Mouse (Mus musculus) limb, embryonic 15.5 days (tissue): Measurements from ENCODE around the gene Tubgcp4. TPM values are rescaled to one million over a fixed set of nuclear protein-coding genes. Genes with fewer than 3 reads are reported as not detected.
"Not testable (repeated sequence)": the region's sequence is repeated elsewhere in the genome, so short reads cannot be mapped to it uniquely, and the experiment has no call there.

Experiments used
- ATAC-seq: fragments of 200-750 bp; cut with Nextera tagmentation; 2 replicates; pipeline ENCODE4 v1.8.0; 2017; ENCODE audit warnings: low read depth, moderate TSS enrichment; ENCODE audit not compliant: insufficient number of reproducible peaks, low FRiP score, low TSS enrichment
- H3K27ac ChIP-seq: fragments of 300-500 bp; sonication (generic); 2 replicates; pipeline ENCODE4 v1.5.1; 2015; ENCODE audit warnings: moderate library complexity, mild to moderate bottlenecking, inconsistent platforms
- H3K27me3 ChIP-seq: fragments of 300-500 bp; sonication (generic); 2 replicates; pipeline ENCODE4 v1.6.1; 2015; ENCODE audit warnings: inconsistent platforms
- H3K36me3 ChIP-seq: fragments of 300-500 bp; sonication (generic); 2 replicates; pipeline ENCODE4 v1.6.1; 2015; ENCODE audit warnings: inconsistent platforms
- H3K4me1 ChIP-seq: fragments of 300-500 bp; sonication (generic); 2 replicates; pipeline ENCODE4 v1.6.1; 2015; ENCODE audit warnings: inconsistent platforms
- H3K4me2 ChIP-seq: fragments of 300-500 bp; sonication (generic); 2 replicates; pipeline ENCODE4 v1.6.1; 2015; ENCODE audit warnings: mild to moderate bottlenecking, inconsistent platforms
- H3K4me3 ChIP-seq: fragments of 300-500 bp; sonication (generic); 2 replicates; pipeline ENCODE4 v1.5.1; 2015; ENCODE audit warnings: mild to moderate bottlenecking, inconsistent platforms
- H3K9ac ChIP-seq: fragments of 300-500 bp; sonication (generic); 2 replicates; pipeline ENCODE4 v1.6.1; 2015; ENCODE audit warnings: inconsistent platforms
- H3K9me3 ChIP-seq: fragments of 300-500 bp; sonication (generic); 2 replicates; pipeline ENCODE4 v1.6.1; 2016; ENCODE audit warnings: inconsistent platforms
- WGBS: fragments of 180-500 bp; shearing (Covaris S2); methylation state at CpG from one replicate; pipeline ENCODE4 v1.1.7; 2015; 5-methylcytosine and 5-hydroxymethylcytosine counted together
- polyA plus RNA-seq: library from polyadenylated mRNA; unstranded; fragments of >200 nt; fragmentation: Nextera tagmentation; extraction: Ambion mirVana; gene quantifications from 2 replicates; pipeline ENCODE4 v1.2.1, GENCODE M21; 2015

Gene Tubgcp4
- 48.7 and 48.9 TPM in 2 replicates for polyA plus RNA-seq

DNA sequence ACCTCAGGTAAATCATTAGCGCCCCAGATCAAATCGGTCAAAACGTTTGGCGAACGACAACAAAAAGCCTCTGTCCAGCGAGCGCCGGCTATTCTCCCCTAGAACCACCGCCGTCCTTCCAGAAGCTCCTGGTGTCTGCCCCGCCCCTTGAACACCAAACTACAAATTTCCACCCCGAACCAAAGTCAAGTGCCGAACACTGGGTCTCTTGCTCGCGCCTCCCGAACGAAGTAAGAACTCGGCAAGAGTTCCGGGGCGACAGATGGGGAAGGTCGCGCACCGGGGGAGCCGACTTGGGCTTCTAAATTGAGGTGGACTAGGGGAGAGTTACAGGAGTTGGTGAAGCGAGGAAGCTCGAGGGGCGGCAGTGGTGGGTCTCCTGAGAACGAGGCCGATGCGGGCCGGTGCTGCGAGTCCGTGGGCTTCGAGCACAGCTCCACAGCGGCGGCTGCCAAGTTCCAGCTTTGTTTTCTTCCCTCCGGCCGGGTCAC is at the start of gene Tubgcp4:
Tubgcp4 (plus strand) TSS at position 174 of the 491 bp plus-strand sequence.
- H3K4me2 ChIP-seq, result peak within 1 kb of the TSS; percentile 72
- H3K27me3 ChIP-seq, result no peaks in the 10 kb centered on the region
- peak within 1 kb of the TSS; percentile 72 for H3K9ac ChIP-seq
- H3K4me3 ChIP-seq, result peak within 1 kb of the TSS; percentile 86
- peaks cover 16% of the 10 kb centered on the region for H3K4me1 ChIP-seq
- H3K9me3 ChIP-seq, result no peaks in the 10 kb centered on the region
- under 1% methylated on average over 35 of the region's 38 CpGs for WGBS
- peaks cover 25% of the 10 kb centered on the region for H3K36me3 ChIP-seq
- 0 out of 2 replicates have a peak, but pooled peaks have one; percentile 30 for ATAC-seq
- H3K27ac ChIP-seq, result peak within 1 kb of the TSS; percentile 89

DNA sequence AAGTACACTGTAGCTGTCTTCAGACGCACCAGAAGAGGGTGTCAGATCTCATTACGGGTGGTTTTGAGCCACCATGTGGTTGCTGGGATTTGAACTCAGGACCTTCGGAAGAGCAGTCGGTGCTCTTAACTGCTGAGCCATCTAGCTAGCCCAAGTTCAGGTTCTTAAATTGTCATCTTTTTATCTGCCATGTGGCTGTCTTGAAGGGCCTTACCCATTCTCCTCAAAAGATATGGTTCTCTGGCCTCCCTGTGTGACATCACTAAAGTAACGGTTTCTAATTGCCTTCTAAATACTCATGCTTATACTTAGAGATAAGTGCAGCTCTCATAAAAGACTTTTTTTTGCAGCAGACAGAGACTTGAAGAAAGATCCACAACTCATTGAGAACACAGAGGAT is 44.2 kb upstream of the Tubgcp4 start:
- ATAC-seq, result not testable (repeated sequence)
- WGBS, result 90% methylated on average over 5 of the region's 5 CpGs

DNA sequence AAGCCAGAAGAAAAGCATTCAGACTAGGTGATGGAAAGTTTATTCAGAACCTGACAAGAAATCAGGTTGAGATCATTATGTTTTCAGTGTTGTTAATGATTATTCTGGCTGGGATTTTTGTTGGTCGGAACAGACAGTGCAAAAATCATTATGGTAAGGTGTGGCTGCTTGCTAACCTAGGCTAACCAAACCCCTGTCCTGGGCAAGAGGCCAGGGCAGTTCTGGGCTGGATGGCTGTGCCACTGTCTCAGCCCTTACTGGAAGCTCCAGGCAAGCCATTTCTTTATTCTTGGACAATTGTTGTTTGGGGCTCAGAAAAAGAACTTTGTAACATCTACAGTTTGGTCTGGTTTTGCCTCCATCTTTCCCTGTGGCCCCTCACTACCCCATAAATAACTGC is 42.9 kb upstream of the Tubgcp4 start:
- Histone ChIP-seq H3K27ac (no peak overlapping the region), H3K4me2 (no peak overlapping the region), H3K9ac (no peak overlapping the region), H3K36me3 (no peaks in the 10 kb centered on the region), H3K9me3 (no peaks in the 10 kb centered on the region), H3K4me1 (no peaks in the 10 kb centered on the region), H3K4me3 (no peak overlapping the region), H3K27me3 (no peaks in the 10 kb centered on the region)
- 70% methylated on average over 1 of the region's 1 CpGs for WGBS
- ATAC-seq, result no peak

More for the DNA sequence above, 44.2 kb upstream of the Tubgcp4 start:
- H3K9ac ChIP-seq, H3K27ac ChIP-seq, H3K36me3 ChIP-seq, H3K4me2 ChIP-seq, H3K4me1 ChIP-seq, H3K9me3 ChIP-seq, H3K27me3 ChIP-seq, H3K4me3 ChIP-seq: not testable (repeated sequence)

DNA sequence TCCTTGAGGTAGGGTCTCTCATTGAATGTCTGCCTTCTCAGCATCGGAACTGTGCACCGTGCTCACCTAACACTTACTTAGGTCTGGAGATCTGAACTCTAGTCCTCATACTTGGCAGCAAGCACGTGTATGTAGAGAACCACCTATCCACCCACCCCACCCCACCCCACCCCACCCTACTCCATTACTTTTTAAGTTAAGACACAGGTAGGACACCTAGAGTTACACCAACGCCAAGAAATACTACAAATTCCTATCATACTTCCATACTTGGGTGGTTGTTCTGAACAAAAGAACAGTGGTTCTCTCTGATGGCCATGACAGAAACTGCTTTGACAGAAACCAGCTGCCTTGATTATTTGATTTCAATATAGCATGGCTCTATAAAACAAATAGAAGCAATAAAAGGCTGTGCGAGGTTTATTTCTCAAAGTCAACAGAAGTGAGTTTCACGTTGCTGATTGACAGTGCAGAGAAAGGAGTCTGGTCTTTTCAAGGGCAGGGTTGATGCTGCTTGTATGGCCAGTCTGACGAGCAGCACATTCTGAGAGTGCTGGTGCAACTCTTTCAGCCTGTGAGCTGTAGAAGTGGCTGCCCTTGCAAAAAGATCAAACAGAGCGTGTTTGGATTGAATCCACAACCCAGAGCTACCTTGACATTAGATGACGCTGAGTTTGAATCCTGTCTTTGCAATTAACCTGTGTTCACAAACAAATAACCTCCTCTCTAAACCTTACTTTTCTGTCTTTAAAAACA is 41.4 kb upstream of the Tubgcp4 start:
- no peak for ATAC-seq
- WGBS, result 56% methylated on average over 9 of the region's 9 CpGs
- Histone ChIP-seq H3K36me3 (no peaks in the 10 kb centered on the region), H3K9ac (no peak overlapping the region), H3K27me3 (no peaks in the 10 kb centered on the region), H3K27ac (no peak overlapping the region), H3K9me3 (no peaks in the 10 kb centered on the region), H3K4me2 (no peak overlapping the region), H3K4me3 (no peak overlapping the region), H3K4me1 (no peaks in the 10 kb centered on the region)

DNA sequence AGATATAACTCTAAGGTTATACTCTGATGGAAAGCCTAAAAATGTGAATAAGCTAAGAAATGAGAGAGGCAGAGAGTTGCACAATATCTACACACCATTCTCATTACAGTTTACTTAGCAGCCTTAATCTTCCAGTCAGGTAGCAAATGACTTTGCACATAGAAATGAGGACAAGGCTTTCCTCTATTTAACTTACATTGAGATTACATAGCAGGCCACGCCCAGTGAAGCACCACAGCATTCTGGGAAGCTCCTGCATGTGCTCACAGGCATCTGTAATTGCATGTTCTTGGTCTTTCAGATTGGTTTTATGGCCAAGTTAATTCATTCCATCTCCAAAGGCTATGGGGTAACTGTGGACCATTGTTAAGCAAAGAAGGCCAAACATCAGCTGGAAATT is 37.6 kb upstream of the Tubgcp4 start:
- 65% methylated on average over 1 of the region's 1 CpGs for WGBS
- Histone ChIP-seq H3K4me3 (no peak overlapping the region), H3K36me3 (peaks cover 5% of the 10 kb centered on the region; the same call in 1 of the 2 replicates), H3K4me1 (no peaks in the 10 kb centered on the region), H3K27ac (no peak overlapping the region), H3K9me3 (no peaks in the 10 kb centered on the region), H3K9ac (no peak overlapping the region), H3K4me2 (no peak overlapping the region), H3K27me3 (no peaks in the 10 kb centered on the region)
- no peak for ATAC-seq

DNA sequence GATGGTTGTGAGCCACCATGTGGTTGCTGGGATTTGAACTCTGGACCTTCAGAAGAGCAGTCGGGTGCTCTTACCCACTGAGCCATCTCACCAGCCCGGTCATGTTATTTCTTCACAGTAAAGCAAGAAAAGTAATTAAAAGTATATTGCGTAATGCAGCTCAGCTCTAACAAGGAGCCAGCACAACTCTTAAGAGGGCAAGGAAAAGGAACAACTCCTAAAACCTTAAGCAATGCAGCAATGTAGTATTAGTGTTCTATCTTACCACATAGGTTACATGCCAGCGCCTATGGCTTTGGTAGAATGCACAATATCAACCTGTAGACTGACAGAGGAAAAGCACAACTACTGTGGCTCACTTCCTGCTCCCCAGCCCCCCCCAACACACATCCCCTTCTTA is 33.1 kb upstream of the Tubgcp4 start:
- H3K4me3 ChIP-seq, result no peak overlapping the region
- H3K27me3 ChIP-seq, result no peaks in the 10 kb centered on the region
- H3K9me3 ChIP-seq, result no peaks in the 10 kb centered on the region
- H3K4me1 ChIP-seq, result peaks cover 26% of the 10 kb centered on the region
- 90% methylated on average over 4 of the region's 4 CpGs for WGBS
- no peak for ATAC-seq
- H3K4me2 ChIP-seq, result no peak overlapping the region
- H3K36me3 ChIP-seq, result peaks cover 15% of the 10 kb centered on the region; the same call in 1 of the 2 replicates
- no peak overlapping the region for H3K9ac ChIP-seq
- no peak overlapping the region for H3K27ac ChIP-seq

DNA sequence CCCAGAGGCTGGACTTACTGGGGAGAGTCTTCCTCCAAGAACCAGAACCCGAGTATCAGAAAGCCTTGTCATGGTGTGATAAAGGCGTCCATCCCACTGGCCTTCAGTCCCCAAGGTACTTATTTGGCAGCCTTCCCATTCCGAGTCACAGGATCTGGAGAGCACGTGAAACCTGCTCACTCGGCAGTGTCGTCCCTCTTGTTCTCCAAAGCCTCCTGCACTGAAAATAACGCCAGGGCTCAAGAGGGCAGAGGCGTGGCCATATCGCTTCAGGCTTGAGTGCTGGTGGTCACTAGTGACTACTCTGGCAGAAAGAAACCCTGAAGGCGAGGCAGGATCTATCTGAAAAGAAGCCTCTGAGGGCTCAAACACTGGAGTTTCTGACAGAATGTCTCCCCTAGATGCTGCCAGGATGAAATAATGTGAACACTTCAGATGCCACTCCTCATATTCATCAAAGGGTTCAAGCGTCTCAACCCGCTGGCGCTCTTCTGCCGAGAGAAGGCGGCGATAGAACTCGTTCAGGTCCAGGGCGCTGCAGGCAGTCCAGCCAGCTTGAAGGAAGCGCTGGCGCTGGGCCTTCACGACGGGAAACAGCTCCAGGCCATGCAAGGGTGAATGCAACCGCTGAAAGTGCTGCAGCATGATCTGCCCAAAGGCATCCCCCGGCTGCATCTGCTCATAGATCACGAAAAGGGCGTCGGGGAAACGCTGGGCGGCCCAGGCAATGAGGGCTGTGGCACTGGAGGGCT is 31.0 kb upstream of the Tubgcp4 start:
- peak overlapping the region; percentile 83 for H3K9ac ChIP-seq
- no peaks in the 10 kb centered on the region for H3K27me3 ChIP-seq
- peak overlapping the region; percentile 81 for H3K4me2 ChIP-seq
- H3K4me1 ChIP-seq, result peaks cover 26% of the 10 kb centered on the region
- H3K9me3 ChIP-seq, result no peaks in the 10 kb centered on the region
- peak overlapping the region; percentile 70 for H3K4me3 ChIP-seq
- H3K27ac ChIP-seq, result peak overlapping the region; percentile 100
- H3K36me3 ChIP-seq, result peaks cover 24% of the 10 kb centered on the region
- 48% methylated on average over 29 of the region's 29 CpGs for whole genome bisulfite sequencing
- no peak for ATAC-seq

DNA sequence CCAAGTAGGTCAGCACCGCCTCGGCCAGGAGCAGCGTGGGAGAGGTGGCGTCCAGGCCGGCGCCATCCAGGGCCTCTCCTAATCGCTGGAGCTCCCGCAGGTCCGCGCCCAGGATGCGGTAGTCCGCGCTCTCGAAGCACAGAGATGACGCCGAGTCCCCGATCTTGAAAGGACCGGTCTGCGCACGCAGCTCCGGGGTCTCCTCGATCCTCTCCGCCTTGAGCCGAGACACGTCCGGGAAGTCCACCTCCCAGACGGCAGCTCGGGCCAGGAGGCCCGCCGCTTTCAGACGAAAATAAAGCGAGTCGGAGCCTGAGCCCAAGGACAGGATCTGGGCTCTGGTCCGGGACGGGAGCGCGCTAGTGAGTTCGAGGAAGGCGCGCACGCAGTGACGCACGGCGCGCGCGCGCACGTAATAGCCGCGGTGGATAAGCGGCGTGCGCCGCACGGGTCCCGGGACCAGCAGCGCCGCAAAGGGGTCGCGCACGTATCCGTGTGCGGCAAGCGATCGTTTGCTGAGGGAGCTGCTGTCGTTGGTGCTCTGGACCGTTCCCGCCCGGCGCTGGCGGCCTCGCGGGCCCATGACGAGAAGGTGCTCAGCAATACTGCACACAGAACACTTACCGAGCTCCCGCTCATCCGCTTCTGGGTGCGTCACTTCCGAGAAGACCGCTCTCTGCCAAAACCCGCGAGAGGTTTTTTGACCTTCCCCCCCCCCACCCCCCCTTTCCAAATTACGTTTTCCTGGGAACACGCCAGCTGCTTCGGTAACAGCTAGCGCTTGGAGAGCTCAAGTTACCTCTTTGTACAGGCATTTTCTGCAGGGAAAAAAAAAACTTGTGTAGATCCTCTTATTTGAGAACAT is 30.2 kb upstream of the Tubgcp4 start, which contains the start of the genes Adal and Lcmt2:
Adal (plus strand) TSS at position 411 of the 865 bp plus-strand sequence.
Lcmt2 (minus strand) TSS at position 636 of the 865 bp plus-strand sequence.
- peak; percentile 91 for ATAC-seq
- H3K36me3 ChIP-seq, result peaks cover 31% of the 10 kb centered on the region
- no peaks in the 10 kb centered on the region for H3K9me3 ChIP-seq
- under 1% methylated on average over 86 of the region's 87 CpGs for WGBS
- H3K4me1 ChIP-seq, result peaks cover 26% of the 10 kb centered on the region
- peak within 1 kb of the TSS; percentile 81 for H3K4me2 ChIP-seq
- peak within 1 kb of the TSS; percentile 83 for H3K9ac ChIP-seq
- peak within 1 kb of the TSS; percentile 100 for H3K27ac ChIP-seq
- no peaks in the 10 kb centered on the region for H3K27me3 ChIP-seq
- H3K4me3 ChIP-seq, result peak within 1 kb of the TSS; percentile 70

DNA sequence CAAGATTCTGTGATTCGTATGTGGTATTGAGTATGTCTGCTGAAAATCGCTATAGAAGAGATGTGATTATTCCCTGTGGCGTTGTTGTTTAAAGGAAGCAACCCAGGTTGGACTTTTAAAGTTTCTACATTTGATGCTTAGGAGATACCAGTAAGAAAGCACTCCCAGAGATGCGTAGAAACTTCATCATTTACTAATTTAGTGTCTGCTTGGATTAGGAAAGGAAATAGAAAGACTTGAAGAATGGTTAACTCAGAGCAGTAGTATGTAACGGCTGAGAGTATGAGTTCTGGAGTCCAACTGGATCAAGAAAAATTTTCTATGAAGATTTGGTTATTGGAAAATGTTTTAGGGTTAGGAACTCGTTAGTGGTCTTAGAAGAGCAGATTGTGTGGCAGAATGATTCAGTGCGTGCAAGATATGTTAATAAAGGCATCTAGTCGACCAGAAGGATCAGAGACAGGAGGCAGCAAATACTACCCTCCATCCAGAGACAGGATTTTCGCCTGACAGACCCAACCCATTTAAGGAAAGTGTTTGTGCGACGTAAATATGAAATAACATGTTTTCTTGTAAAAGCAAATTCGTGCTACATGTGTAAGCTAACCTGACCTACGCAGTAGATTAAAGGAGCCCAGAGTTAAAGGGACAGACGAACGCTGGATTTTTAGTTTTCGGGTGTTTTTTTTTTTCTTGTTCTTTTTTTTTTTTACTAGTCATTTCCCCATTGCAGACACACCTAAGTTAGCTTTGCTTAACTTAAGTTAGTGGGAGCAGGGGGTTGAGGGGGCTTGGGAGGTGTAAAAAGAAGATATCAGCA is 29.0 kb upstream of the Tubgcp4 start:
- peak overlapping the region; percentile 70 for H3K4me3 ChIP-seq
- no peaks in the 10 kb centered on the region for H3K9me3 ChIP-seq
- ATAC-seq, result no peak
- H3K4me2 ChIP-seq, result peak overlapping the region; percentile 81
- H3K4me1 ChIP-seq, result peaks cover 26% of the 10 kb centered on the region
- peak overlapping the region; percentile 100 for H3K27ac ChIP-seq
- H3K27me3 ChIP-seq, result no peaks in the 10 kb centered on the region
- WGBS, result 63% methylated on average over 16 of the region's 16 CpGs
- peaks cover 36% of the 10 kb centered on the region for H3K36me3 ChIP-seq
- H3K9ac ChIP-seq, result peak overlapping the region; percentile 83; the same call in 1 of the 2 replicates

DNA sequence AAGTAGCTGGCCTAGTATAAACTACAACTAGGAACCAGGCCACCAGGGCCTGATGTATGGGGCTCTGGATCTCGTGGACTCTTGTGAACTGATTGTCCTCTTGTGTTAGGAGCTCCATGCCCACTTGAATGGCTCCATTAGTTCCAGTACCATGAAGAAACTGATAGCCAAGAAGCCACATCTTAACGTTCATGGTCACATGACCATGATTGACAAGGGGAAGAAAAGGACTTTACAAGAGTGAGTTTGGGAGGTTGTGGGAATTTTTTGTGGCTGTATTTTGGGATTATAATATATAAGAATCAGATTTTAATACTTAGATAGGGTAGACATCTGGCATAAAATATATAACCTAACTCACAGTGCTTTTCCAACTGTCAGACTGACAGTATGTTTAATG is 28.0 kb upstream of the Tubgcp4 start:
- Histone ChIP-seq H3K4me2 (no peak overlapping the region), H3K27ac (no peak overlapping the region), H3K4me1 (peaks cover 26% of the 10 kb centered on the region), H3K36me3 (peaks cover 42% of the 10 kb centered on the region), H3K9ac (no peak overlapping the region), H3K9me3 (no peaks in the 10 kb centered on the region), H3K4me3 (no peak overlapping the region), H3K27me3 (no peaks in the 10 kb centered on the region)
- ATAC-seq, result no peak
- 74% methylated on average over 2 of the region's 2 CpGs for WGBS
